Mouse (Mus musculus) thymus, postnatal 36 days (tissue): ENCODE measurements around the gene Lix1.

Experiments
- DNase-seq, 2 experiments: peaks; one replicate each; pipeline ENCODE4 v3.0.0; 2022; ENCODE audit warnings: mixed read lengths in 2 of 2

Lix1 gene

GRCm38 (mm10) chr17:17402222-17403004 is at the start of gene Lix1:
Gene Lix1, plus strand, starts transcription at chr17:17402672.
- DNase-seq, result peak; percentile 16 to 17

GRCm38 (mm10) chr17:17373550-17373917 is 28.9 kb upstream of the Lix1 start:
- no peak for DNase-seq

GRCm38 (mm10) chr17:17373918-17374910 is 28.3 kb upstream of the Lix1 start, which contains the start of gene Riok2:
Gene Riok2, plus strand, starts transcription at chr17:17374309.
- DNase-seq, result peak; percentile 92

GRCm38 (mm10) chr17:17375581-17375980 is 26.9 kb upstream of the Lix1 start:
- DNase-seq, result no peak

- DNase-seq, result no peak
Measured at GRCm38 (mm10) chr17:17383703-17384102, 18.8 kb upstream of the Lix1 start.

GRCm38 (mm10) chr17:17384502-17384901 is 18.0 kb upstream of the Lix1 start:
- DNase-seq, result no peak

GRCm38 (mm10) chr17:17386117-17386516 is 16.4 kb upstream of the Lix1 start:
- no peak for DNase-seq

GRCm38 (mm10) chr17:17391823-17392222 is 10.6 kb upstream of the Lix1 start:
- DNase-seq, result no peak

- no peak for DNase-seq
Measured at GRCm38 (mm10) chr17:17392863-17393262, 9.6 kb upstream of the Lix1 start.

GRCm38 (mm10) chr17:17393300-17393699 is 9.2 kb upstream of the Lix1 start:
- no peak for DNase-seq

- DNase-seq, result peak; percentile 62 to 72
Measured at GRCm38 (mm10) chr17:17394336-17394735, 8.1 kb upstream of the Lix1 start.

GRCm38 (mm10) chr17:17396869-17397268 is 5.6 kb upstream of the Lix1 start:
- DNase-seq, result no peak

- no peak for DNase-seq
Measured at GRCm38 (mm10) chr17:17398664-17399063, 3.8 kb upstream of the Lix1 start.

- DNase-seq, result no peak
Measured at GRCm38 (mm10) chr17:17403038-17403437, 566 bp downstream of the Lix1 start.

GRCm38 (mm10) chr17:17403578-17404112 is 1.2 kb downstream of the Lix1 start:
- DNase-seq, result no peak

GRCm38 (mm10) chr17:17404811-17405544 is 2.5 kb downstream of the Lix1 start:
- peak; percentile 23 to 31 for DNase-seq

GRCm38 (mm10) chr17:17405606-17406005 is 3.1 kb downstream of the Lix1 start:
- DNase-seq, result no peak

GRCm38 (mm10) chr17:17408137-17408536 is 5.7 kb downstream of the Lix1 start:
- DNase-seq, result no peak

- DNase-seq, result no peak
Measured at GRCm38 (mm10) chr17:17408720-17409478, 6.4 kb downstream of the Lix1 start.

GRCm38 (mm10) chr17:17409601-17410000 is 7.1 kb downstream of the Lix1 start:
- DNase-seq, result no peak

GRCm38 (mm10) chr17:17411443-17411842 is 9.0 kb downstream of the Lix1 start:
- no peak for DNase-seq

- DNase-seq, result no peak
Measured at GRCm38 (mm10) chr17:17412176-17412575, 9.7 kb downstream of the Lix1 start.
